Mouse (Mus musculus) lung, embryonic 15.5 days (tissue): ENCODE data around the gene Cfb. TPM values are rescaled to one million over a fixed set of nuclear protein-coding genes. Genes with fewer than 3 reads are reported as not detected.
"Not testable (repeated sequence)": the region's sequence is repeated elsewhere in the genome, so short reads cannot be mapped to it uniquely, and the experiment has no call there.

ENCODE experiments used
- ATAC-seq: fragments of 200-750 bp; cut with Nextera tagmentation; 2 replicates; pipeline ENCODE4 v1.8.0; 2017; ENCODE audit warnings: moderate number of reproducible peaks, borderline replicate concordance; ENCODE audit not compliant: low FRiP score, low TSS enrichment; ENCODE audit errors: extremely low read depth
- H3K27ac ChIP-seq: fragments of 300-500 bp; sonication (generic); 2 replicates; pipeline ENCODE4 v1.5.1; 2015; ENCODE audit warnings: moderate library complexity, mild to moderate bottlenecking, inconsistent platforms
- H3K27me3 ChIP-seq: fragments of 300-500 bp; sonication (generic); 2 replicates; pipeline ENCODE4 v1.6.1; 2015; ENCODE audit warnings: inconsistent platforms
- H3K36me3 ChIP-seq: fragments of 300-500 bp; sonication (generic); 2 replicates; pipeline ENCODE4 v1.6.1; 2015; ENCODE audit warnings: inconsistent platforms
- H3K4me1 ChIP-seq: fragments of 300-500 bp; sonication (generic); 2 replicates; pipeline ENCODE4 v1.6.1; 2015; ENCODE audit warnings: inconsistent platforms
- H3K4me2 ChIP-seq: fragments of 300-500 bp; sonication (generic); 2 replicates; pipeline ENCODE4 v1.6.1; 2015; ENCODE audit warnings: inconsistent platforms, mild to moderate bottlenecking, moderate library complexity
- H3K4me3 ChIP-seq: fragments of 300-500 bp; sonication (generic); 2 replicates; pipeline ENCODE4 v1.5.1; 2015; ENCODE audit warnings: mild to moderate bottlenecking, inconsistent platforms
- H3K9ac ChIP-seq: fragments of 300-500 bp; sonication (generic); 2 replicates; pipeline ENCODE4 v1.6.1; 2015; ENCODE audit warnings: inconsistent platforms
- H3K9me3 ChIP-seq: fragments of 300-500 bp; sonication (generic); 2 replicates; pipeline ENCODE4 v1.6.1; 2016; ENCODE audit warnings: inconsistent platforms
- WGBS: fragments of 180-500 bp; shearing (Covaris S2); methylation state at CpG from one replicate; pipeline ENCODE4 v1.1.7; 2015; 5-methylcytosine and 5-hydroxymethylcytosine counted together
- polyA plus RNA-seq: library from polyadenylated mRNA; unstranded; fragments of >200 nt; fragmentation: Nextera tagmentation; extraction: Ambion mirVana; gene quantifications from 2 replicates; pipeline ENCODE4 v1.2.1, GENCODE M21; 2015

Gene Cfb
- 2.8 and 3.1 TPM in 2 replicates for polyA plus RNA-seq

- Histone ChIP-seq H3K4me1 (no peaks in the 10 kb centered on the region), H3K27ac (no peak within 1 kb of the TSS), H3K4me3 (no peak within 1 kb of the TSS), H3K36me3 (no peaks in the 10 kb centered on the region), H3K27me3 (no peaks in the 10 kb centered on the region), H3K4me2 (no peak within 1 kb of the TSS), H3K9ac (no peak within 1 kb of the TSS), H3K9me3 (no peaks in the 10 kb centered on the region)
- no peak for ATAC-seq
- WGBS = 52% methylated on average over 8 of the region's 8 CpGs
These were observed at the start of gene Cfb for GRCm38 (mm10) chr17:34862416-34863081. Gene Cfb, minus strand, starts transcription at chr17:34862518.

- WGBS = 40% methylated on average over 5 of the region's 5 CpGs
- no peak overlapping the region for H3K9ac ChIP-seq
- H3K36me3 ChIP-seq = peaks cover 70% of the 10 kb centered on the region
- H3K27ac ChIP-seq = no peak overlapping the region
- no peak overlapping the region for H3K4me2 ChIP-seq
- no peaks in the 10 kb centered on the region for H3K27me3 ChIP-seq
- H3K4me3 ChIP-seq = no peak overlapping the region
- ATAC-seq = peak; percentile 11; the same call in 1 of the 2 replicates
- H3K9me3 ChIP-seq = no peaks in the 10 kb centered on the region
- peaks cover 16% of the 10 kb centered on the region; the same call in 1 of the 2 replicates for H3K4me1 ChIP-seq
These were observed 49.6 kb upstream of the Cfb start for GRCm38 (mm10) chr17:34911945-34912351.

GRCm38 (mm10) chr17:34910982-34911381, 48.7 kb upstream of the Cfb start:
- WGBS = 80% methylated on average over 10 of the region's 10 CpGs
- no peak overlapping the region for H3K4me2 ChIP-seq
- no peak overlapping the region for H3K4me3 ChIP-seq
- H3K9me3 ChIP-seq = no peaks in the 10 kb centered on the region
- H3K27ac ChIP-seq = no peak overlapping the region
- H3K9ac ChIP-seq = no peak overlapping the region
- H3K4me1 ChIP-seq = peaks cover 16% of the 10 kb centered on the region; the same call in 1 of the 2 replicates
- H3K36me3 ChIP-seq = peaks cover 80% of the 10 kb centered on the region
- no peaks in the 10 kb centered on the region for H3K27me3 ChIP-seq
- no peak for ATAC-seq

DNA sequence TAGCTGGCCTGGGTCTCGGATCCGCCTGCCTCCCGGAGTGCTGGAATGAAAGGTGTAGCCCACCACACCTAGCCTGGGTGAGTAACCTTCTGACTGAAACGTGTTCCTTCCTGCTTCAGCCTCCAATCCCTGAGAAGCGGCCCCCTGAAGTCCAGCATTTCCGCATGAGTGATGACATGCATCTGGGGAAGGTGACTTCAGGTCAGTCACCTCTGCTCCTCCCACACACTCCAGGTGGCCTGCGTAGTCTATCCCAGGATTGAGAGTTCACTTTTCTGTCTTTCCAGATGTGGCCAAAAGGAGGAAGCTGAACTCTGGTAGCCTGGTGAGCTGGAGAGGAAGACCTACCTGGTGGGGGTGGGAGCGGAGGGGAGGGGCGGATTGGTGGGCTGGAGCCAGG, 40.6 kb upstream of the Cfb start:
- Histone ChIP-seq H3K9ac (no peak overlapping the region), H3K4me2 (no peak overlapping the region), H3K27me3 (no peaks in the 10 kb centered on the region), H3K4me3 (no peak overlapping the region), H3K36me3 (peaks cover 61% of the 10 kb centered on the region), H3K27ac (no peak overlapping the region), H3K9me3 (no peaks in the 10 kb centered on the region), H3K4me1 (peaks cover 8% of the 10 kb centered on the region; the same call in 1 of the 2 replicates)
- WGBS = 91% methylated on average over 9 of the region's 9 CpGs
- ATAC-seq = no peak

GRCm38 (mm10) chr17:34901948-34902347, 39.6 kb upstream of the Cfb start:
- H3K27ac ChIP-seq, H3K4me3 ChIP-seq, H3K9me3 ChIP-seq, ATAC-seq, H3K27me3 ChIP-seq, H3K4me2 ChIP-seq, H3K9ac ChIP-seq: not testable (repeated sequence)
- Histone ChIP-seq H3K36me3 (peaks cover 52% of the 10 kb centered on the region), H3K4me1 (peaks cover 11% of the 10 kb centered on the region)
- 79% methylated on average over 10 of the region's 10 CpGs for WGBS

DNA sequence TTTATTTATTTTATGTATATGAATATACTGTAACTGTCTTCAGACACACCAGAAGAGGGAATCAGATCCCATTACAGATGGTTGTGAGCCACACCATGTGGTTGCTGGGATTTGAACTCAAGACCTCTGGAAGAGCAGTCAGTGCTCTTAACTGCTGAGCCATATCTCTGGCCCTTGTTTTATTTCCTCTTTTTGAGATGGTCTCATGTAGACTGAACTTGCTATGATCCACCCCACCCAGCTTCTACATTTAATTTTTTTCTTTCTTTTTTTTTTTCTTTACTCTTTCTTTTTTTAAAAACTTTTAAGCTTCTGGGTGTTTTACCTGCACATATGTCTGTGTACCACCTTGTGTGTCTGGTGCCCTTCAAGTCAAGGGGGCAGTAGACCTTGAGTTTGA, 38.5 kb upstream of the Cfb start:
- peaks cover 18% of the 10 kb centered on the region for H3K4me1 ChIP-seq
- H3K27me3 ChIP-seq, H3K27ac ChIP-seq, H3K4me2 ChIP-seq, H3K9ac ChIP-seq, H3K9me3 ChIP-seq, H3K4me3 ChIP-seq, ATAC-seq: not testable (repeated sequence)
- peaks cover 46% of the 10 kb centered on the region for H3K36me3 ChIP-seq

GRCm38 (mm10) chr17:34899890-34900243, 37.5 kb upstream of the Cfb start:
- peak overlapping the region; percentile 99 for H3K27ac ChIP-seq

DNA sequence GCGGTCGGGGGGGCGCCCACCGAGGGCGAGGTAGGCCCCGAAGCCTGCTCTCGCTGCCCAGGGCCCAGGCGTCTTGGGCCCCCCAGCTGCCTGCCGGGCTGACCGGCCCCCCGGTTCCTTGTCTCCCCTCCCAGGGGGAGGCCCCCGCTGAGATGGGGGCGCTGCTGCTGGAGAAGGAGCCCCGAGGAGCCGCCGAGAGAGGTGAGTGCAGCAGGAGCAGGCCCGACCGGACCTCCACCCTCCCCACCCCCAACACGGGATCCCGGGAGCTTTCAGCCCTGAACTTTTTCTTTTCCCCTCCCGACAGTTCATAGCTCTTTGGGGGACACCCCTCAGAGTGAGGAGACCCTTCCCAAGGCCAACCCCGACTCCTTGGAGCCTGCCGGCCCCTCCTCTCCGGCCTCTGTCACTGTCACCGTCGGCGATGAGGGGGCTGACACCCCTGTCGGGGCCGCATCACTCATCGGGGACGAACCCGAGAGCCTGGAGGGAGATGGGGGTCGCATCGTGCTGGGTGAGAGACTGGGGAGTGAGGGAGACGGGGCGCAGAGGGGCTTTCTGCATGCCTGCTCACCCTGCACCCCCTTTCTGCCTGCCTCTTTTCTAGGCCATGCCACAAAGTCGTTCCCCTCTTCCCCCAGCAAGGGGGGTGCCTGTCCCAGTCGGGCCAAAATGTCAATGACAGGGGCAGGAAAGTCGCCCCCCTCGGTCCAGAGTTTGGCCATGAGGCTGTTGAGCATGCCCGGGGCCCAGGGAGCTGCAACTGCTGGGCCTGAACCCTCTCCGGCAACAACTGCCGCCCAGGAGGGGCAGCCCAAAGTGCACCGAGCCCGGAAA, 37.0 kb upstream of the Cfb start:
- Histone ChIP-seq H3K27me3 (no peaks in the 10 kb centered on the region), H3K9me3 (no peaks in the 10 kb centered on the region), H3K27ac (peak overlapping the region; percentile 99), H3K4me2 (peak overlapping the region; percentile 73), H3K36me3 (peaks cover 33% of the 10 kb centered on the region), H3K4me1 (peaks cover 26% of the 10 kb centered on the region), H3K4me3 (peak overlapping the region; percentile 94), H3K9ac (peak overlapping the region; percentile 83)
- WGBS = under 1% methylated on average over 32 of the region's 45 CpGs
- peak; percentile 8; the same call in 1 of the 2 replicates for ATAC-seq

More at GRCm38 (mm10) chr17:34899890-34900243, 37.5 kb upstream of the Cfb start:
- Histone ChIP-seq H3K9ac (peak overlapping the region; percentile 83), H3K4me2 (peak overlapping the region; percentile 73), H3K9me3 (no peaks in the 10 kb centered on the region), H3K36me3 (peaks cover 39% of the 10 kb centered on the region), H3K27me3 (no peaks in the 10 kb centered on the region), H3K4me3 (peak overlapping the region; percentile 94), H3K4me1 (peaks cover 26% of the 10 kb centered on the region)
- under 1% methylated on average over 5 of the region's 5 CpGs for WGBS
- ATAC-seq = no peak

- Histone ChIP-seq H3K4me2 (peak overlapping the region; percentile 73), H3K27me3 (no peaks in the 10 kb centered on the region), H3K9ac (peak overlapping the region; percentile 83), H3K4me3 (peak overlapping the region; percentile 94), H3K36me3 (peaks cover 29% of the 10 kb centered on the region), H3K9me3 (no peaks in the 10 kb centered on the region), H3K27ac (peak overlapping the region; percentile 99), H3K4me1 (peaks cover 26% of the 10 kb centered on the region)
- WGBS = 0% methylated on average over 20 of the region's 47 CpGs
- ATAC-seq = 0 out of 2 replicates have a peak, but pooled peaks have one; percentile 1
These were observed 36.4 kb upstream of the Cfb start for GRCm38 (mm10) chr17:34898706-34899052.

- H3K4me1 ChIP-seq = peaks cover 26% of the 10 kb centered on the region
- WGBS = under 1% methylated on average over 30 of the region's 44 CpGs
- peak within 1 kb of the TSS; percentile 83 for H3K9ac ChIP-seq
- peaks cover 24% of the 10 kb centered on the region for H3K36me3 ChIP-seq
- H3K4me2 ChIP-seq = peak within 1 kb of the TSS; percentile 73
- H3K27me3 ChIP-seq = no peaks in the 10 kb centered on the region
- ATAC-seq = peak; percentile 63
- H3K27ac ChIP-seq = peak within 1 kb of the TSS; percentile 99
- H3K9me3 ChIP-seq = no peaks in the 10 kb centered on the region
- peak within 1 kb of the TSS; percentile 94 for H3K4me3 ChIP-seq
These were observed 35.9 kb upstream of the Cfb start, which contains the start of the genes C2 and Ehmt2 for GRCm38 (mm10) chr17:34898160-34898586. Gene C2, minus strand, starts transcription at chr17:34898265. Gene Ehmt2, plus strand, starts transcription at chr17:34898469.

- Histone ChIP-seq H3K9me3 (no peaks in the 10 kb centered on the region), H3K4me3 (peak overlapping the region; percentile 94), H3K27me3 (no peaks in the 10 kb centered on the region), H3K4me2 (peak overlapping the region; percentile 73), H3K27ac (peak overlapping the region; percentile 99), H3K9ac (peak overlapping the region; percentile 83), H3K36me3 (peaks cover 18% of the 10 kb centered on the region), H3K4me1 (peaks cover 26% of the 10 kb centered on the region)
- no peak for ATAC-seq
- WGBS = 11% methylated on average over 10 of the region's 10 CpGs
These were observed 35.2 kb upstream of the Cfb start for GRCm38 (mm10) chr17:34897373-34898159.
